Mouse (Mus musculus): Measurements from ENCODE around the gene Ccpg1os. TPM values are rescaled to one million over a fixed set of nuclear protein-coding genes. Genes with fewer than 3 reads are reported as not detected.

The Ccpg1os gene
- polyA plus RNA-seq, 1 experiment from 2014 or later = 21.6 TPM

GRCm38 (mm10) chr9:72972984-72973383 lies 12.2 kb downstream of the Ccpg1os start:
- no peak overlapping the region for H3K4me2 ChIP-seq (replicated peaks)
- no peaks in the 10 kb centered on the region for H3K4me1 ChIP-seq
- H3K9ac ChIP-seq = no peak overlapping the region
- H3K27me3 ChIP-seq (replicated peaks) = no peaks in the 10 kb centered on the region
- no peak for ATAC-seq (ENCODE audit: low FRiP score, low read depth)
- H3K36me3 ChIP-seq = no peaks in the 10 kb centered on the region
- no peak overlapping the region for H3K27ac ChIP-seq
- no peaks in the 10 kb centered on the region for H3K9me3 ChIP-seq
- H3K4me3 ChIP-seq = no peak overlapping the region

GRCm38 (mm10) chr9:72972435-72972834 lies 12.7 kb downstream of the Ccpg1os start:
- Histone ChIP-seq H3K36me3 (no peaks in the 10 kb centered on the region), H3K27me3 (replicated peaks) (no peaks in the 10 kb centered on the region), H3K4me3 (no peak overlapping the region), H3K27ac (no peak overlapping the region), H3K9ac (no peak overlapping the region), H3K9me3 (no peaks in the 10 kb centered on the region), H3K4me1 (no peaks in the 10 kb centered on the region), H3K4me2 (replicated peaks) (no peak overlapping the region)
- ATAC-seq (ENCODE audit: low FRiP score, low read depth) = no peak
- 85% methylated on average over 5 of the region's 5 CpGs for WGBS

DNA sequence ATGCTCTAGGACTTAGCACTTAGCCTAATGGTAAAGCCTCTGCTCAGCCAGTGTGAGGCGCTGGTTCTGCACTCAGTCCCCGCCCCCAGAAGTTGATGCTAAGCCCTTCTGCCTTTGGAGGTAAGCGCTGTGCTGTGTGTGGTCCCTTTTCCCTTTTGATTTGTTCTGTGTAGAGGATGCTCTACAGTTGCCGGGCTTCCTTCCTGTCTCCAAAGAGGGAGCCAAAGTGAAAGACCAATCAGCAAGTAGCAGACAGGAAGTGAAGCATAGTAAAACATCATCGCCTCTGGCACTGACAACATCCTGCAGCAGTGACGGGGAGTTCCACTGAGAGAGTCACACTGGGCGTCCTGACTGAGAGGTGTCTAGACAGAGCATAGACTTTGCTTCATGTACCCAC lies 15.3 kb downstream of the Ccpg1os start:
- Histone ChIP-seq H3K36me3 (no peaks in the 10 kb centered on the region), H3K27ac (no peak overlapping the region), H3K4me2 (replicated peaks) (no peak overlapping the region), H3K9ac (no peak overlapping the region), H3K4me3 (no peak overlapping the region), H3K4me1 (no peaks in the 10 kb centered on the region), H3K9me3 (no peaks in the 10 kb centered on the region), H3K27me3 (replicated peaks) (no peaks in the 10 kb centered on the region)
- no peak for ATAC-seq (ENCODE audit: low FRiP score, low read depth)
- WGBS = 75% methylated on average over 7 of the region's 7 CpGs

DNA sequence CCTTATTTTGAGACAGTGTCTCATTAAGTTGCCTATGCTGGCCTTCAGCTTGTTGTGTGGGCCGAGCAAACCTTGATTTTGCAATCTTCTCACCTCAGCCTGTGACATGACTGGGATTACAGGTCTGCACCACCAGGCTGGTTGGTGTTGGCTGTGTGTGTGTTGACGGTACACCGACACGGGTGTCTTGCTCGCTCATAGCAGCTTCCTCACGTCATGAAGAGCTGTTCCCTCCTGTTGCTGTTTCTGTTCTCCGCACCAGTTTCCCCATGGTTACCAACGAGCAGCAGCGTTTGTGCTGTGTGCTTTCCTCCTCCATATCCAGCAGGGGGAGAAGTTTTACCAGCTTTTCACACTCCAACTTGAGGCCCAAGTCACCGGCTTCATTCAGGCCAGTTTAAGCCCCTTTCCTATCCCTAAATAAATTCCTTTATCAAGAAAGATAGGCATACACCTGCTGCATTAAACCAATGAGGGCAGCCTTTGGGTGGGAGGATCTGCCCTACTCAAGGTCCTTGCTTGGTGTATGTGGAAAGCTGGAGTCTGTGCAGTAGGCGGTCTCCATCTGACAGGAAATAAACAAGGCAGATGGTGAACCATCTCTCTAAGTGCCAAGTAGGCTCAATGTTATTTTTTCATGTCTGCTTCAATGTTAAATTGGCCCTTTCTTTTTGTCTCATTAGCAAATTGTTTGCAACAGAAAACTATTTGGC lies 16.7 kb downstream of the Ccpg1os start:
- no peak overlapping the region for H3K4me3 ChIP-seq
- H3K9ac ChIP-seq = no peak overlapping the region
- 40% methylated on average over 11 of the region's 11 CpGs for WGBS
- no peak overlapping the region for H3K4me2 ChIP-seq (replicated peaks)
- no peaks in the 10 kb centered on the region for H3K4me1 ChIP-seq
- no peaks in the 10 kb centered on the region for H3K9me3 ChIP-seq
- no peak for ATAC-seq (ENCODE audit: low FRiP score, low read depth)
- H3K27me3 ChIP-seq (replicated peaks) = no peaks in the 10 kb centered on the region
- no peak overlapping the region for H3K27ac ChIP-seq
- no peaks in the 10 kb centered on the region for H3K36me3 ChIP-seq

DNA sequence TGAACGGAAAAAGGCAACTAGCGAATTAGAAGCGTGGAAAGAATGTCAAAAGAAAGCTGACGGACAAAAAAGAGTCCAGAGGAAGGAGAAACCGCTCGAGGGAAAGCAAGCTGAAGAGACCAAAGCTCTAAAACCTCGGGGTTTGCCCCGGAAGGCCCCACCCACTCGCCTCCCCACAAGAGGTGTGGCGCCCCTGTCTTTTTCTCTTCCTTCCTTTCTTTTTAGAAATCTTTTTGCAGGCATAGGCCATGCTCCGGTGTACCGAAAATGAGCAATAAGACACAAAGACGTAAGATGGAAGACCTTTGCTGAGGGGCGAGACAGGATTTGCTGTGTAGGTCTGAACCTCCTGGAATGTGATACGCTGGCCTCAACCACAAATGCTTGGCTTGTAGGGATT lies 23.2 kb downstream of the Ccpg1os start:
- no peaks in the 10 kb centered on the region for H3K9me3 ChIP-seq

DNA sequence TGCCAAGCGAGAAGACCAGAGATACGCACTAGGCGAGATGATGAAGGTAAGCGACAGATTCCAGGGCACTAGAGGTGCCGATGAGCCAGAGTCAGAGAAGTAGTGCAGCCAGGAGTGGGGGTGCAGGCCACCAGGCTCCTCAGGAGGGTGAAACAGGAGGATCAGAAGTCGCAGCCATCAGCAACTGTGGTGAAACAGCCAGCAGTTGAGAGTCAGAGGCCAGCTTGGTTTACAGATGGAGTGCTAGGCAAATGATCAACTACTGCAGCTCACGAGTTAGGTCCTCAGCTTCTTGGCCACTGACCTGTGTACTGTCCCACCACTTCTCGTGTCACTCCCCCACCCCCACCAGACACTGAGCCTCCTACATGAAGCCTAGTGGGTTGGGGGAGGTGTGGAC lies 23.8 kb downstream of the Ccpg1os start:
- no peak for ATAC-seq (ENCODE audit: low FRiP score, low read depth)
- no peak overlapping the region for H3K4me2 ChIP-seq (replicated peaks)
- no peak overlapping the region for H3K9ac ChIP-seq
- H3K4me3 ChIP-seq = no peak overlapping the region
- WGBS = 76% methylated on average over 8 of the region's 8 CpGs
- H3K27ac ChIP-seq = no peak overlapping the region
- no peaks in the 10 kb centered on the region for H3K36me3 ChIP-seq
- H3K27me3 ChIP-seq (replicated peaks) = no peaks in the 10 kb centered on the region
- H3K4me1 ChIP-seq = peaks cover 6% of the 10 kb centered on the region; the same call in 1 of the 2 replicates
- H3K9me3 ChIP-seq = no peaks in the 10 kb centered on the region

More for the DNA sequence above, 23.2 kb downstream of the Ccpg1os start:
- 82% methylated on average over 15 of the region's 15 CpGs for WGBS
- Histone ChIP-seq H3K4me1 (peaks cover 6% of the 10 kb centered on the region; the same call in 1 of the 2 replicates), H3K4me2 (replicated peaks) (no peak overlapping the region), H3K9ac (no peak overlapping the region), H3K27ac (no peak overlapping the region), H3K36me3 (no peaks in the 10 kb centered on the region), H3K4me3 (no peak overlapping the region), H3K27me3 (replicated peaks) (no peaks in the 10 kb centered on the region)
- ATAC-seq (ENCODE audit: low FRiP score, low read depth) = no peak

DNA sequence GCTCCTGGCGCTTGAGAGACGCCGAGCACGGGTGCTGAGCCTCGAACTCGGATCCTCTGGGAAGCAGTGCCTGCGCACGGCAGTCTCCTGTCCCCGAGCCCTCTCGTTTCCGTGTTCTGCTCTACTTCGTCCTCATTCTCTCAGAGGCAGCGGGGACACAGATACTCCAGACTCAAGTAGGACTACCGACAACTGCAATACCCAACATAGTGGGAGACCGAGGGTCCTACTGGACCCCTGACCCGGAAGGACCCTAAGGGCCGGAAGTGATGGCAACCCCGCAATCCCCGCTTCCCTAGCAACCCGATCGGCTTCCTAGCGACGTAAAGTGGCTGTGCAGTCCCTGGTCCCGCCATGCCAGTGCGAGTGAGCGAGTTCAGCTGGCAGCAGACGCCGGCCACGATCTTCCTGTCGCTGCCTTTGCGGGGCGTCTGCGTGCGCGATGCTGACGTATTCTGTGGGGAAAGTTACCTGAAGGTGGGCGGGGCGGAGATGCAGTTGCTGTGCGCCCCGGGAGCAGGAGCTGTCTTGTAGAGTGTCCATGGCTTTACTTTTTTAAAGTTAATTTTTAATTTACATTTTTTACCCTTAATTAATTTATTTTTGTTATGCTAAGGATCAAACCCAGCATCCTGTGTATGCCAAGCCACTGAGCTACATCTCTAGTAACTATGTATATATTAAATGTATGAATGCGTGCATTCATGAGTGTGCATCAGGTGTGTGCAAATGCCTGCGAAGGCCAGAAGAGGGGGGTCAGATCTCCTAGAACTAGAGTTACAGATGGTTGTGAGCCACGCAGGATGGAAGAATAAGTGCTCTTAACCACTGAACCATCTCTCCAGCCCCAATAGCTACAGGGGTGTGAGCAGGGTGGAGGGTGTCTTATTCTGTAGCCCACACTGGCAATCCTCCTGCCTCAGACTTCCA lies 26.4 kb downstream of the Ccpg1os start, which contains the start of the genes Dyx1c1 and Gm44503:
Gene Dyx1c1, plus strand, starts transcription at position 265 of the 930 bp plus-strand sequence.
Gene Gm44503, plus strand, starts transcription at position 332 of the 930 bp plus-strand sequence.
- H3K4me2 ChIP-seq (replicated peaks) = peak within 1 kb of the TSS; percentile 69
- no peaks in the 10 kb centered on the region for H3K27me3 ChIP-seq (replicated peaks)
- 2% methylated on average over 43 of the region's 43 CpGs for WGBS
- H3K4me3 ChIP-seq = peak within 1 kb of the TSS; percentile 52
- ATAC-seq (ENCODE audit: low FRiP score, low read depth) = peak; percentile 95
- peaks cover 6% of the 10 kb centered on the region; the same call in 1 of the 2 replicates for H3K4me1 ChIP-seq
- no peaks in the 10 kb centered on the region for H3K9me3 ChIP-seq
- H3K9ac ChIP-seq = peak within 1 kb of the TSS; percentile 45
- no peaks in the 10 kb centered on the region for H3K36me3 ChIP-seq
- no peak within 1 kb of the TSS for H3K27ac ChIP-seq

GRCm38 (mm10) chr9:72955546-72955945 lies 29.6 kb downstream of the Ccpg1os start:
- 22% methylated on average over 1 of the region's 1 CpGs for WGBS
- Histone ChIP-seq H3K4me3 (no peak overlapping the region), H3K9me3 (no peaks in the 10 kb centered on the region), H3K4me1 (peaks cover 6% of the 10 kb centered on the region; the same call in 1 of the 2 replicates), H3K9ac (no peak overlapping the region), H3K27me3 (replicated peaks) (no peaks in the 10 kb centered on the region), H3K4me2 (replicated peaks) (no peak overlapping the region), H3K27ac (no peak overlapping the region), H3K36me3 (no peaks in the 10 kb centered on the region)
- no peak for ATAC-seq (ENCODE audit: low FRiP score, low read depth)

DNA sequence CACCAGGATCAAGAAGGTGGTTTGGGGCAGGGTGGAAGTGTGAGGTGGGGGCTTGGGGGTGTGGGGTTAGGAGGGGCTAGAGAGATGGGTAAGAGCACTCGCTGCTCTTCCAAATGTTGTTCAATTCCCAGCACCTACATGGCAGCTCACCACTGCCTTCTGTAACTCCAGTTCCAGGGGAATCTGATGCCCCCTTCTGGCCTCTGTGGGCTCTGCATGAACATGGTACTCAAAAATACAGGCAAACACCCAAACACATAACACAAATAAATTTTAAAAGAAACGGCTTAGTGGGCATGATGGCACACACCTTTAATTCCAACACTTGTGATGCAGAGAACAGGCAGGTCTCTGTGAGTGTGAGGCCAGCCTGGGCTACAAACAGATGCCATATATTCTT lies 30.4 kb downstream of the Ccpg1os start:
- no peaks in the 10 kb centered on the region for H3K36me3 ChIP-seq
- H3K4me1 ChIP-seq = peaks cover 6% of the 10 kb centered on the region; the same call in 1 of the 2 replicates
- 47% methylated on average over 2 of the region's 2 CpGs for WGBS
- H3K9ac ChIP-seq = no peak overlapping the region
- H3K27me3 ChIP-seq (replicated peaks) = no peaks in the 10 kb centered on the region
- H3K4me3 ChIP-seq = no peak overlapping the region
- no peak overlapping the region for H3K27ac ChIP-seq
- ATAC-seq (ENCODE audit: low FRiP score, low read depth) = no peak
- H3K9me3 ChIP-seq = no peaks in the 10 kb centered on the region
- no peak overlapping the region for H3K4me2 ChIP-seq (replicated peaks)

GRCm38 (mm10) chr9:72949572-72949971 lies 35.6 kb downstream of the Ccpg1os start:
- peaks cover 6% of the 10 kb centered on the region; the same call in 1 of the 2 replicates for H3K9me3 ChIP-seq
- no peak overlapping the region for H3K9ac ChIP-seq
- H3K27me3 ChIP-seq (replicated peaks) = no peaks in the 10 kb centered on the region
- H3K27ac ChIP-seq = no peak overlapping the region
- no peak overlapping the region for H3K4me2 ChIP-seq (replicated peaks)
- WGBS = 74% methylated on average over 7 of the region's 7 CpGs
- no peak for ATAC-seq (ENCODE audit: low FRiP score, low read depth)
- peaks cover 25% of the 10 kb centered on the region for H3K36me3 ChIP-seq
- no peaks in the 10 kb centered on the region for H3K4me1 ChIP-seq
- no peak overlapping the region for H3K4me3 ChIP-seq

GRCm38 (mm10) chr9:72947010-72947409 lies 38.2 kb downstream of the Ccpg1os start:
- ATAC-seq (ENCODE audit: low FRiP score, low read depth) = no peak
- Histone ChIP-seq H3K4me1 (no peaks in the 10 kb centered on the region), H3K27ac (no peak overlapping the region), H3K36me3 (peaks cover 36% of the 10 kb centered on the region), H3K4me2 (replicated peaks) (no peak overlapping the region), H3K9ac (no peak overlapping the region), H3K9me3 (peaks cover 6% of the 10 kb centered on the region; the same call in 1 of the 2 replicates), H3K4me3 (no peak overlapping the region), H3K27me3 (replicated peaks) (no peaks in the 10 kb centered on the region)
- WGBS = 92% methylated on average over 1 of the region's 1 CpGs

DNA sequence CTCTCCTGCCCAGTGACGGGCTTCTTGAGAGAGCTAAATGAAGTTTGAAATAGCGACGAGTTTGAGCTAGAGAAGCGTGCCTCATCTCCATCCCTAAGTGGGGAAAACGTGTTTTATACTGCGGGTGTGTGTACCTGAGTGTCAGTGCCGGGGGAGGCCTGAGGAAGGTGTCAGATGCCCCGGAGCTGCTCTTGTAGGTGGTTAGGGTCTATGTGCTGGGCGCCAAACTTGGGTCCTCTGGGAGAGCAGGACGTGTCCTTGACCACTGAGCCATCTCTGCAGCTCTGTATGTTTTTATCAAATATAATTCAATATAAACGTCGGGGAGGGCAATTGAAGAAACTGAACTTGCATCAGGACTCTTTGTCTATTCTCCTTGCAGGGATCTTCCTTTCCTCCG lies 40.9 kb downstream of the Ccpg1os start:
- H3K4me2 ChIP-seq (replicated peaks) = no peak overlapping the region
- H3K27ac ChIP-seq = no peak overlapping the region
- peaks cover 6% of the 10 kb centered on the region; the same call in 1 of the 2 replicates for H3K9me3 ChIP-seq
- no peaks in the 10 kb centered on the region for H3K27me3 ChIP-seq (replicated peaks)
- H3K4me1 ChIP-seq = no peaks in the 10 kb centered on the region
- H3K9ac ChIP-seq = no peak overlapping the region
- ATAC-seq (ENCODE audit: low FRiP score, low read depth) = no peak
- peaks cover 36% of the 10 kb centered on the region for H3K36me3 ChIP-seq
- no peak overlapping the region for H3K4me3 ChIP-seq
- WGBS = 94% methylated on average over 13 of the region's 13 CpGs
